Mouse (Mus musculus) urinary bladder, postnatal 14 days (tissue): Measurements from ENCODE around the gene Tanc1.

Experiments used
- DNase-seq: peaks from one replicate; pipeline ENCODE4 v3.0.0; 2021; ENCODE audit warnings: low spot score

Gene Tanc1

GRCm38 (mm10) chr2:59681181-59681580, 69.3 kb downstream of the Tanc1 start:
- DNase-seq = no peak

- DNase-seq = no peak
These were observed 73.2 kb downstream of the Tanc1 start for GRCm38 (mm10) chr2:59684864-59685605.

- no peak for DNase-seq
These were observed 73.7 kb downstream of the Tanc1 start for GRCm38 (mm10) chr2:59685606-59685950.

- no peak for DNase-seq
These were observed 76.6 kb downstream of the Tanc1 start for GRCm38 (mm10) chr2:59688261-59689104.

GRCm38 (mm10) chr2:59691112-59691511, 79.3 kb downstream of the Tanc1 start:
- DNase-seq = no peak

GRCm38 (mm10) chr2:59693473-59693872, 81.6 kb downstream of the Tanc1 start:
- DNase-seq = no peak

GRCm38 (mm10) chr2:59697123-59697522, 85.3 kb downstream of the Tanc1 start:
- no peak for DNase-seq

- no peak for DNase-seq
These were observed 86.1 kb downstream of the Tanc1 start for GRCm38 (mm10) chr2:59697722-59698634.

- no peak for DNase-seq
These were observed 86.9 kb downstream of the Tanc1 start for GRCm38 (mm10) chr2:59698635-59699300.

- no peak for DNase-seq
These were observed 88.1 kb downstream of the Tanc1 start for GRCm38 (mm10) chr2:59699893-59700292.

- DNase-seq = no peak
These were observed 93.4 kb downstream of the Tanc1 start for GRCm38 (mm10) chr2:59705221-59705620.

GRCm38 (mm10) chr2:59706806-59707205, 95.0 kb downstream of the Tanc1 start:
- no peak for DNase-seq

- DNase-seq = no peak
These were observed 96.3 kb downstream of the Tanc1 start for GRCm38 (mm10) chr2:59707922-59708706.

- DNase-seq = no peak
These were observed 98.9 kb downstream of the Tanc1 start for GRCm38 (mm10) chr2:59710771-59711170.

GRCm38 (mm10) chr2:59711992-59712391, 100.2 kb downstream of the Tanc1 start:
- DNase-seq = no peak

- DNase-seq = no peak
These were observed 100.6 kb downstream of the Tanc1 start for GRCm38 (mm10) chr2:59712484-59712883.

- DNase-seq = no peak
These were observed 102.0 kb downstream of the Tanc1 start for GRCm38 (mm10) chr2:59713626-59714556.

GRCm38 (mm10) chr2:59714992-59715391, 103.2 kb downstream of the Tanc1 start:
- no peak for DNase-seq

- DNase-seq = no peak
These were observed 104.6 kb downstream of the Tanc1 start for GRCm38 (mm10) chr2:59716461-59716860.
